Mouse (Mus musculus): Measurements from ENCODE around the gene Srsf9. TPM values are rescaled to one million over a fixed set of nuclear protein-coding genes. Genes with fewer than 3 reads are reported as not detected.
A peak's percentile ranks its signal among the peaks of the same experiment; 100 is the strongest.

The Srsf9 gene
- polyA plus RNA-seq, 1 experiment from 2014 or later, result 86.0 TPM

- Histone ChIP-seq H3K9me3 (ENCODE audit: low read length) (0 out of 2 replicates have a peak, but pooled peaks cover 2% of the 10 kb centered on the region), H3K27me3 (ENCODE audit: insufficient read depth, low read length) (no peaks in the 10 kb centered on the region), H3K36me3 (replicated peaks; ENCODE audit: insufficient read depth, low read length) (peaks cover 18% of the 10 kb centered on the region), H3K4me3 (ENCODE audit: low read depth, low read length) (peak overlapping the region; percentile 91), H3K4me2 (ENCODE audit: low read depth, low read length) (peak overlapping the region; percentile 83), H3K9ac (replicated peaks) (peak overlapping the region; percentile 62), H3K4me1 (ENCODE audit: insufficient read depth) (peaks cover 16% of the 10 kb centered on the region), H3K27ac (ENCODE audit: low read depth) (peak overlapping the region; percentile 76)
- ATAC-seq (peak; percentile 28), DNase-seq (no peak)
- TF ChIP-seq EP300 (IDR thresholded peaks at IDR 0.05; ENCODE audit: low read depth) (no peak), CTCF (IDR thresholded peaks at IDR 0.05; ENCODE audit: low read depth) (no peak; the same call in 1 of the 2 replicates)
- WGBS (ENCODE audit: insufficient replicate concordance), result under 1% methylated on average over 18 of the region's 18 CpGs
Measured at GRCm38 (mm10) chr5:115349225-115349555, 22.2 kb downstream of the Srsf9 start.

GRCm38 (mm10) chr5:115351348-115351747 is 24.4 kb downstream of the Srsf9 start:
- no peak for TF ChIP-seq EP300 (IDR thresholded peaks at IDR 0.05; ENCODE audit: low read depth)
- peak; percentile 19; the same call in 1 of the 2 replicates for TF ChIP-seq CTCF (IDR thresholded peaks at IDR 0.05; ENCODE audit: low read depth)
- no peak for DNase-seq
- H3K4me1 ChIP-seq (ENCODE audit: insufficient read depth), result peaks cover 16% of the 10 kb centered on the region
- ATAC-seq, result no peak
- no peak overlapping the region for H3K4me2 ChIP-seq (ENCODE audit: low read depth, low read length)
- H3K9ac ChIP-seq (replicated peaks), result no peak overlapping the region
- no peak overlapping the region for H3K27ac ChIP-seq (ENCODE audit: low read depth)
- H3K4me3 ChIP-seq (ENCODE audit: low read depth, low read length), result no peak overlapping the region
- WGBS (ENCODE audit: insufficient replicate concordance), result 72% methylated on average over 5 of the region's 5 CpGs
- H3K9me3 ChIP-seq (ENCODE audit: low read length), result 0 out of 2 replicates have a peak, but pooled peaks cover 2% of the 10 kb centered on the region
- no peaks in the 10 kb centered on the region for H3K27me3 ChIP-seq (ENCODE audit: insufficient read depth, low read length)
- H3K36me3 ChIP-seq (replicated peaks; ENCODE audit: insufficient read depth, low read length), result 0 out of 2 replicates have a peak, but pooled peaks cover 2% of the 10 kb centered on the region

GRCm38 (mm10) chr5:115355070-115355469 is 28.1 kb downstream of the Srsf9 start:
- Histone ChIP-seq H3K9ac (replicated peaks) (no peak overlapping the region), H3K4me1 (ENCODE audit: insufficient read depth) (no peaks in the 10 kb centered on the region), H3K36me3 (replicated peaks; ENCODE audit: insufficient read depth, low read length) (no peaks in the 10 kb centered on the region), H3K27me3 (ENCODE audit: insufficient read depth, low read length) (no peaks in the 10 kb centered on the region), H3K27ac (ENCODE audit: low read depth) (no peak overlapping the region), H3K4me2 (ENCODE audit: low read depth, low read length) (no peak overlapping the region), H3K9me3 (ENCODE audit: low read length) (0 out of 2 replicates have a peak, but pooled peaks cover 2% of the 10 kb centered on the region), H3K4me3 (ENCODE audit: low read depth, low read length) (no peak overlapping the region)
- TF ChIP-seq CTCF (IDR thresholded peaks at IDR 0.05; ENCODE audit: low read depth), result no peak
- TF ChIP-seq EP300 (IDR thresholded peaks at IDR 0.05; ENCODE audit: low read depth), result no peak
- DNase-seq, result no peak
- no peak for ATAC-seq
- WGBS (ENCODE audit: insufficient replicate concordance), result 46% methylated on average over 13 of the region's 13 CpGs

- H3K27me3 ChIP-seq (ENCODE audit: insufficient read depth, low read length), result peaks cover 8% of the 10 kb centered on the region; the same call in 1 of the 2 replicates
- ATAC-seq (peak; percentile 50; the same call in 1 of the 2 replicates), DNase-seq (peak; percentile 89)
- H3K36me3 ChIP-seq (replicated peaks; ENCODE audit: insufficient read depth, low read length), result no peaks in the 10 kb centered on the region
- no peak overlapping the region for H3K27ac ChIP-seq (ENCODE audit: low read depth)
- 3% methylated on average over 12 of the region's 12 CpGs for WGBS (ENCODE audit: insufficient replicate concordance)
- no peaks in the 10 kb centered on the region for H3K9me3 ChIP-seq (ENCODE audit: low read length)
- H3K4me2 ChIP-seq (ENCODE audit: low read depth, low read length), result no peak overlapping the region
- no peaks in the 10 kb centered on the region for H3K4me1 ChIP-seq (ENCODE audit: insufficient read depth)
- no peak for TF ChIP-seq EP300 (IDR thresholded peaks at IDR 0.05; ENCODE audit: low read depth)
- TF ChIP-seq CTCF (IDR thresholded peaks at IDR 0.05; ENCODE audit: low read depth), result peak; percentile 95
- H3K9ac ChIP-seq (replicated peaks), result no peak overlapping the region
- H3K4me3 ChIP-seq (ENCODE audit: low read depth, low read length), result no peak overlapping the region
Measured at GRCm38 (mm10) chr5:115358872-115359271, 31.9 kb downstream of the Srsf9 start.

- no peak for TF ChIP-seq EP300 (IDR thresholded peaks at IDR 0.05; ENCODE audit: low read depth)
- WGBS (ENCODE audit: insufficient replicate concordance), result 64% methylated on average over 8 of the region's 8 CpGs
- H3K9ac ChIP-seq (replicated peaks), result no peak overlapping the region
- peaks cover 8% of the 10 kb centered on the region; the same call in 1 of the 2 replicates for H3K27me3 ChIP-seq (ENCODE audit: insufficient read depth, low read length)
- no peaks in the 10 kb centered on the region for H3K9me3 ChIP-seq (ENCODE audit: low read length)
- no peaks in the 10 kb centered on the region for H3K4me1 ChIP-seq (ENCODE audit: insufficient read depth)
- H3K4me2 ChIP-seq (ENCODE audit: low read depth, low read length), result no peak overlapping the region
- no peak overlapping the region for H3K27ac ChIP-seq (ENCODE audit: low read depth)
- H3K4me3 ChIP-seq (ENCODE audit: low read depth, low read length), result no peak overlapping the region
- DNase-seq, result no peak
- ATAC-seq, result no peak
- H3K36me3 ChIP-seq (replicated peaks; ENCODE audit: insufficient read depth, low read length), result no peaks in the 10 kb centered on the region
Measured at GRCm38 (mm10) chr5:115359438-115359837, 32.5 kb downstream of the Srsf9 start.

GRCm38 (mm10) chr5:115359851-115360372 is 32.9 kb downstream of the Srsf9 start:
- H3K27me3 ChIP-seq (ENCODE audit: insufficient read depth, low read length), result peaks cover 8% of the 10 kb centered on the region; the same call in 1 of the 2 replicates
- TF ChIP-seq CTCF (IDR thresholded peaks at IDR 0.05; ENCODE audit: low read depth) (no peak), EP300 (IDR thresholded peaks at IDR 0.05; ENCODE audit: low read depth) (no peak)
- H3K9ac ChIP-seq (replicated peaks), result no peak overlapping the region
- no peaks in the 10 kb centered on the region for H3K4me1 ChIP-seq (ENCODE audit: insufficient read depth)
- ATAC-seq, result no peak
- DNase-seq, result no peak
- no peak overlapping the region for H3K4me3 ChIP-seq (ENCODE audit: low read depth, low read length)
- no peaks in the 10 kb centered on the region for H3K36me3 ChIP-seq (replicated peaks; ENCODE audit: insufficient read depth, low read length)
- H3K27ac ChIP-seq (ENCODE audit: low read depth), result no peak overlapping the region
- 56% methylated on average over 5 of the region's 5 CpGs for WGBS (ENCODE audit: insufficient replicate concordance)
- no peak overlapping the region for H3K4me2 ChIP-seq (ENCODE audit: low read depth, low read length)
- H3K9me3 ChIP-seq (ENCODE audit: low read length), result no peaks in the 10 kb centered on the region
